Comparison of ENCODE assay signal across 18 mouse cellular contexts in genomic region chr17:8666912-8667311, GRCm38 (mm10).
"Had no signal": no experiment of that assay in that cellular context is flagged by ENCODE, and none has a peak within 500 bp of the region (broad histone marks: within the 10 kb centered on the region; RNA-seq: fewer than 3 reads in every experiment).

No protein-coding gene starts in this region.

- H3K9me3 ChIP-seq: liver, embryonic 15.5 days; lung, embryonic 15.5 days; midbrain, embryonic 13.5 days; midbrain, embryonic 15.5 days; neural tube, embryonic 12.5 days; stomach, embryonic 15.5 days had no signal

- H3K9ac ChIP-seq: liver, embryonic 15.5 days; liver, postnatal 0 days; lung, embryonic 15.5 days; midbrain, embryonic 13.5 days; midbrain, embryonic 15.5 days; neural tube, embryonic 12.5 days; stomach, embryonic 15.5 days had no signal

- H3K4me1 ChIP-seq: liver, embryonic 15.5 days; lung, embryonic 15.5 days; megakaryocyte, embryonic 14.5 days; midbrain, embryonic 13.5 days; midbrain, embryonic 15.5 days; neural tube, embryonic 12.5 days; stomach, embryonic 15.5 days had no signal

- DNase-seq: liver, postnatal 0 days; lung, adult 2 months; lung, postnatal 14 days; lung, postnatal 36 days; thymus, adult 18-20 months; thymus, postnatal 14 days; thymus, postnatal 36 days had no signal

- H3K27me3 ChIP-seq: liver, embryonic 15.5 days; lung, embryonic 15.5 days; megakaryocyte, embryonic 14.5 days; midbrain, embryonic 13.5 days; midbrain, embryonic 15.5 days; neural tube, embryonic 12.5 days; stomach, embryonic 15.5 days had no signal

- H3K4me3 ChIP-seq: liver, embryonic 15.5 days; lung, embryonic 15.5 days; midbrain, embryonic 13.5 days; midbrain, embryonic 15.5 days; neural tube, embryonic 12.5 days; stomach, embryonic 15.5 days had no signal

- H3K4me2 ChIP-seq: liver, embryonic 15.5 days; lung, embryonic 15.5 days; midbrain, embryonic 11.5 days; midbrain, embryonic 13.5 days; midbrain, embryonic 15.5 days; neural tube, embryonic 12.5 days; stomach, embryonic 15.5 days had no signal

- H3K27ac ChIP-seq: liver, embryonic 15.5 days; lung, embryonic 15.5 days; macrophage; midbrain, embryonic 13.5 days; midbrain, embryonic 15.5 days; neural tube, embryonic 12.5 days; stomach, embryonic 15.5 days; stomach, postnatal 0 days had no signal

- ATAC-seq: liver, postnatal 0 days; lung, postnatal 0 days; midbrain, embryonic 13.5 days; midbrain, embryonic 15.5 days had no signal

- H3K36me3 ChIP-seq: liver, embryonic 15.5 days; lung, embryonic 15.5 days; midbrain, embryonic 13.5 days; midbrain, embryonic 15.5 days; neural tube, embryonic 12.5 days; stomach, embryonic 15.5 days had no signal
